Mouse (Mus musculus) liver, embryonic 14.5 days (tissue): ENCODE results near the gene Klf16. TPM values are rescaled to one million over a fixed set of nuclear protein-coding genes. Genes with fewer than 3 reads are reported as not detected.

Experiments used
- ATAC-seq: fragments of 200-750 bp; cut with Nextera tagmentation; 2 replicates; pipeline ENCODE4 v1.8.0; 2017; ENCODE audit warnings: moderate number of reproducible peaks, mild to moderate bottlenecking, moderate library complexity; ENCODE audit not compliant: insufficient read depth
- DNase-seq, 3 experiments: peaks; one replicate each; pipeline ENCODE4 v3.0.0-alpha.2; 2012 to 2013; ENCODE audit warnings: low read depth in 3 of 3, low spot score in 3 of 3
- H3K27ac ChIP-seq: fragments of 300-500 bp; sonication (generic); 2 replicates; pipeline ENCODE4 v1.5.1; 2014; ENCODE audit warnings: moderate library complexity, mild to moderate bottlenecking, control low read depth, inconsistent platforms
- H3K27me3 ChIP-seq: fragments of 300-500 bp; sonication (generic); 2 replicates; pipeline ENCODE4 v1.6.1; 2014; ENCODE audit warnings: mild to moderate bottlenecking, low read length, moderate library complexity; ENCODE audit not compliant: control insufficient read depth, insufficient read depth
- H3K36me3 ChIP-seq: fragments of 300-500 bp; sonication (generic); replicated peaks from 2 replicates; pipeline ENCODE4 v1.6.1; 2014; ENCODE audit warnings: low read depth; ENCODE audit not compliant: control insufficient read depth, insufficient read depth
- H3K4me1 ChIP-seq, 2 experiments: fragments of 200-500 bp in 1 of 2; fragments of 300-500 bp in 1 of 2; sonication (generic) in 1 of 2; replicated peaks; 2 replicates each; pipeline ENCODE4 v1.6.1; 2012 to 2014; ENCODE audit warnings: antibody characterized with exemption in 1 of 2, inconsistent platforms in 1 of 2, low read length in 1 of 2; ENCODE audit not compliant: control insufficient read depth in 2 of 2, insufficient read depth in 2 of 2
- H3K4me2 ChIP-seq: fragments of 300-500 bp; sonication (generic); 2 replicates; pipeline ENCODE4 v1.6.1; 2014; ENCODE audit warnings: low read depth, mild to moderate bottlenecking, control low read depth, moderate library complexity
- H3K4me3 ChIP-seq, 2 experiments: fragments of 200-500 bp in 1 of 2; fragments of 300-500 bp in 1 of 2; sonication (generic) in 1 of 2; 2 replicates each; pipeline ENCODE4 v1.5.1; 2012 to 2014; ENCODE audit warnings: low read depth in 2 of 2, low read length in 2 of 2, mild to moderate bottlenecking in 2 of 2, control low read depth in 1 of 2, inconsistent platforms in 1 of 2, moderate library complexity in 1 of 2; ENCODE audit not compliant: insufficient read depth in 1 of 2
- H3K9ac ChIP-seq: fragments of 300-500 bp; sonication (generic); replicated peaks from 2 replicates; pipeline ENCODE4 v1.6.1; 2014; ENCODE audit warnings: mild to moderate bottlenecking, control low read depth, moderate library complexity
- H3K9me3 ChIP-seq: fragments of 300-500 bp; sonication (generic); 2 replicates; pipeline ENCODE4 v1.6.1; 2016; ENCODE audit warnings: low read length, mixed read lengths; ENCODE audit not compliant: control insufficient read depth
- CTCF ChIP-seq: IDR thresholded peaks from 2 replicates; pipeline ENCODE4 v1.5.1; 2016; ENCODE audit warnings: antibody characterized with exemption, low read depth, control low read depth
- EP300 ChIP-seq: IDR thresholded peaks from 2 replicates; pipeline ENCODE4 v1.6.1; 2016; ENCODE audit warnings: antibody characterized with exemption, low read depth
- WGBS: fragments of 180-500 bp; shearing (Covaris S2); extraction: QIAGEN DNeasy Blood & Tissue Kit; methylation state at CpG from one replicate; pipeline ENCODE4 v1.1.7; 2014; ENCODE audit not compliant: insufficient replicate concordance; 5-methylcytosine and 5-hydroxymethylcytosine counted together
- polyA plus RNA-seq, 2 experiments: library from polyadenylated mRNA; depleted of rRNA in 1 of 2; stranded (reverse) in 1 of 2; unstranded in 1 of 2; fragments of >200 nt; fragmentation: Nextera tagmentation in 1 of 2; extraction: Ambion mirVana in 1 of 2; gene quantifications; 2 replicates each; pipeline versions ENCODE4 v1.2.1 to v1.2.3; 2012 to 2014

The Klf16 gene
- polyA plus RNA-seq, 2 experiments, result 10.6 to 13.8 TPM

GRCm38 (mm10) chr10:80587305-80587657, 10.2 kb upstream of the Klf16 start:
- WGBS, result 58% methylated on average over 4 of the region's 4 CpGs
- no peak for ATAC-seq
- peaks cover 14 to 23% of the 10 kb centered on the region in 2 experiments for H3K4me1 ChIP-seq

GRCm38 (mm10) chr10:80586407-80587304, 9.5 kb upstream of the Klf16 start:
- Histone ChIP-seq H3K9ac (no peak overlapping the region), H3K4me3 (no peak overlapping the region), H3K4me2 (no peak overlapping the region), H3K4me1 (peaks cover 14 to 23% of the 10 kb centered on the region in 2 experiments), H3K27me3 (no peaks in the 10 kb centered on the region), H3K27ac (no peak overlapping the region), H3K36me3 (peaks cover 2% of the 10 kb centered on the region), H3K9me3 (no peaks in the 10 kb centered on the region)
- DNase-seq (no peak), ATAC-seq (no peak)
- 90% methylated on average over 44 of the region's 51 CpGs for WGBS
- TF ChIP-seq EP300, result no peak
- no peak for TF ChIP-seq CTCF

More at GRCm38 (mm10) chr10:80587305-80587657, 10.2 kb upstream of the Klf16 start:
- peaks cover 2% of the 10 kb centered on the region for H3K36me3 ChIP-seq
- H3K4me3 ChIP-seq, result no peak overlapping the region
- TF ChIP-seq CTCF, result no peak
- no peak for TF ChIP-seq EP300
- no peak overlapping the region for H3K4me2 ChIP-seq
- H3K27me3 ChIP-seq, result no peaks in the 10 kb centered on the region
- no peak overlapping the region for H3K27ac ChIP-seq
- DNase-seq, result no peak
- H3K9ac ChIP-seq, result no peak overlapping the region
- no peaks in the 10 kb centered on the region for H3K9me3 ChIP-seq

GRCm38 (mm10) chr10:80585581-80585980, 8.5 kb upstream of the Klf16 start:
- 88% methylated on average over 8 of the region's 8 CpGs for WGBS
- Histone ChIP-seq H3K36me3 (peaks cover 2% of the 10 kb centered on the region), H3K4me3 (no peak overlapping the region), H3K9me3 (no peaks in the 10 kb centered on the region), H3K9ac (no peak overlapping the region), H3K27ac (no peak overlapping the region), H3K27me3 (no peaks in the 10 kb centered on the region), H3K4me2 (no peak overlapping the region), H3K4me1 (peaks cover 9 to 21% of the 10 kb centered on the region in 2 experiments)
- no peak for ATAC-seq
- no peak for TF ChIP-seq CTCF
- DNase-seq, result no peak

- Histone ChIP-seq H3K9me3 (no peaks in the 10 kb centered on the region), H3K27me3 (no peaks in the 10 kb centered on the region), H3K27ac (no peak overlapping the region), H3K36me3 (peaks cover 2% of the 10 kb centered on the region), H3K4me3 (no peak overlapping the region), H3K9ac (no peak overlapping the region), H3K4me2 (no peak overlapping the region), H3K4me1 (peaks cover 9 to 19% of the 10 kb centered on the region in 2 experiments; a peak in 3 of 4 replicates)
- WGBS, result 70% methylated on average over 12 of the region's 12 CpGs
- TF ChIP-seq CTCF, result no peak
- TF ChIP-seq EP300, result no peak
- DNase-seq, result no peak
- ATAC-seq, result no peak
These were observed 7.8 kb upstream of the Klf16 start for GRCm38 (mm10) chr10:80584642-80585552.

- ATAC-seq, result no peak
- H3K27me3 ChIP-seq, result no peaks in the 10 kb centered on the region
- no peak overlapping the region for H3K4me2 ChIP-seq
- peaks cover 2% of the 10 kb centered on the region for H3K36me3 ChIP-seq
- H3K27ac ChIP-seq, result no peak overlapping the region
- DNase-seq, result no peak
- H3K4me3 ChIP-seq, result no peak overlapping the region
- H3K4me1 ChIP-seq, result peaks cover 10 to 24% of the 10 kb centered on the region in 2 experiments
- no peaks in the 10 kb centered on the region for H3K9me3 ChIP-seq
- no peak for TF ChIP-seq CTCF
- TF ChIP-seq EP300, result no peak
- WGBS, result 55% methylated on average over 12 of the region's 12 CpGs
- H3K9ac ChIP-seq, result no peak overlapping the region
These were observed 6.9 kb upstream of the Klf16 start for GRCm38 (mm10) chr10:80584045-80584488.
